Mouse (Mus musculus) frontal cortex, adult (tissue): ENCODE measurements around the gene Actr3b.
"Not testable (repeated sequence)": the region's sequence is repeated elsewhere in the genome, so short reads cannot be mapped to it uniquely, and the experiment has no call there.

Experiments
- ATAC-seq: cut with Nextera tagmentation; 2 replicates; pipeline ENCODE4 v1.9.2; 2017; ENCODE audit warnings: mild to moderate bottlenecking, moderate library complexity, mixed read lengths; ENCODE audit not compliant: low TSS enrichment

The Actr3b gene

DNA sequence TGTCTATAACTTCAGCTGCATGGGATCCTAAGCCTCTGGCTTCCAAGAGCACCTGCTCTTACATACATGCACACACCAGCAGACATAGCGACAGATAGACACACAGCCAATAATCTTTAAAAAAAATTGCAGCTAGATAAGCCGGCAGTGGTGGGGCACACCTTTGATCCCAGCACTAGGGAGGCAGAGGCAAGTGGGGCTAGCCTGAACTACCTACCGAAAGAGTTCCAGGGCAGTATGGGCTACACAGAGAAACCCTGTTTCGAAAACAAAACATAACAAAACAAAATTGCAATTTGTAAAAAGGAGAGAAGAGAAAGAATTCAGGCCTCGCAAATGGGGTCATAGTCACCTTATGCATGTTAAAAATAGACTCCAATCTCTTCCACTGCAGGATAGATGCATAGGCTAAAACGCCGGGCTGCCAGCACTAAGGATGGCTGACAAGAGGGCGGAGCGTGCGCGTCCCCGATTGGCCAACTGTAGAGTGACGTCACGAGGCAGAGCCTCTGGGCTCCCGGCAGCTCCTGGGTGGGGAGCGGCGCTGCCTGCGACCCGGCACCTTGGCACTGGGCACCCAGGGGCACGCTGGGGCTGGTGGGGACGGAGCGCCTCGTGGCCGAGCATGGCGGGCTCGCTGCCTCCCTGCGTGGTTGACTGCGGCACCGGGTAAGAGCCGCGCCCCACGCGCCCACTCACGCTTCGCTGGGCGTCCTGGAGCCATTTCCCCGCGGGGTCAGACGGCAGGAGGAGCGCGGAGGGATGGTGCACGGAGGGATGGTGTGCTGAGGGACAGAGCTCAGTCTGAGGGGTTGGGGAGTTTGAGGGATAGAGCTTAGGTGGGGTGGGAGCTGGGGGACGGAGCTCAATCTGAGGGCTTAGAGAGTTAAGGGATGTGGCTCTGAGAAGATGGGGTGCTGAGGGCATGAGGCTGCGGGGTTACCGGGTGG is at the start of gene Actr3b:
TSS of gene Actr3b (plus strand) at position 538 of the 950 bp plus-strand sequence.
- ATAC-seq: peak; percentile 91

DNA sequence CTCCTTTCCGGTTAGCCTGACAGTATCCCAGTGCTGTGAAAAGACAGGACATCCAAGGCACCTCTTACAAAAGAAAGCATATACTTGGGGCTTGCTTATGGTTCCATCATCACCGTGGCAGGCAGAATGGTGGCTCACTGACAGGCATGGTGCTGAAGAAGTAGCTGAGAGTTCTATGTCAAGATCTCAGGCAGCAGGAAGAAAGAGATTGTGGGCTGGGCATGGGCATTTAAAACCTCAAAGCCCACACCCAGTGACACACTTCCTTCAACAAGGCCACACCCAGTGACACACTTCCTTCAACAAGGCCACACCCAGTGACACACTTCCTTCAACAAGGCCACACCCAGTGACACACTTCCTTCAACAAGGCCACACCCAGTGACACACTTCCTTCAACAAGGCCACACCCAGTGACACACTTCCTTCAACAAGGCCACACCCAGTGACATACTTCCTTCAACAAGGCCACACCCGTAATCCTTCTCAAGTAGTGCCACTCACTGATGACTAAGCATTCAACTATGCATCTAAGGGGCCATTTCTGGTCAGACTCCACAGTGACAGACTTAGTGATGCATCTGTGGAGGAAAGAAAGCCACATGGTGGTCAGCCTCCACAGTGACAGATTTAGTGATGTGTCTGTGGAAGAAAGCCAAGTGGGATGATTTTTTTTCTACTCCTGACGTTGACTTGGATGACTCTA is 46.6 kb upstream of the Actr3b start:
- ATAC-seq: not testable (repeated sequence)

DNA sequence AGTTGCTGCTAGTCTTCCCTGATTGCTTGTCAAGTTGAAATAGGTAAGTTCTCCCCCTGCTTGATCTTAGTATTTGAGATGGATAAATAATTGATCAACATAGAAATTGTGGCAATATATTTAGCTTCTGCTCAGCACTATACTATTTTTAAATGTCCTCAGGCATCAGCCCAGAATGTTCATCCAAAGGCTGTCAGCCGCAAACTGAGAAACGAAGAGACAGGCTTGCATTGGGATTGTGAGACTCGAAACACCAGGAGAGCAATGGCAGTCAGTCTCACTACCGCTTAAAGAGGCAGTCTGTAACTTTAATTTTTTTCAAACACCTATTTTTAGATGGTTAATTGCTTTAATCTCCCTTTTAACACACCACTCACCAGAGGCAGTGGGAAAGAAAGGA is 40.4 kb upstream of the Actr3b start:
- peak; percentile 88 for ATAC-seq

DNA sequence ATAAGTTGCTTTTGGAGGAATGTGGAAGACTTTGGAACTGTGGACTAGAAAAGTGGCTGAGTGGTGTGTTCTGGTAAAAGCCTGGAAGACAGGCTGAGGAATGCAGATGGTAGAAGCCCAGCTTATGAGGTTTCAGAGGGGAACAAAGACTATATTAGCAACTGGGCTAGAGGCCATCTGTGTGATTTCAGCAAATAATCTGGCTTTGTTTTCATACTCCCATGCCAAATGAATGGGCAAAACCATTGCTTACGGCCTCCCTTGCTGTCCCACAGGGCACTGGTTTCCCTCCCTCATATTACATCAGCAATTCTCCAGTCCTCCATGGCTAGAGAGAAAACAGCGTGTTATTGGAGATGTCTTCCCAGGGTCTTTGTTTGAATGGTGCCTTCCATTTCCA is 36.8 kb upstream of the Actr3b start:
- no peak for ATAC-seq

DNA sequence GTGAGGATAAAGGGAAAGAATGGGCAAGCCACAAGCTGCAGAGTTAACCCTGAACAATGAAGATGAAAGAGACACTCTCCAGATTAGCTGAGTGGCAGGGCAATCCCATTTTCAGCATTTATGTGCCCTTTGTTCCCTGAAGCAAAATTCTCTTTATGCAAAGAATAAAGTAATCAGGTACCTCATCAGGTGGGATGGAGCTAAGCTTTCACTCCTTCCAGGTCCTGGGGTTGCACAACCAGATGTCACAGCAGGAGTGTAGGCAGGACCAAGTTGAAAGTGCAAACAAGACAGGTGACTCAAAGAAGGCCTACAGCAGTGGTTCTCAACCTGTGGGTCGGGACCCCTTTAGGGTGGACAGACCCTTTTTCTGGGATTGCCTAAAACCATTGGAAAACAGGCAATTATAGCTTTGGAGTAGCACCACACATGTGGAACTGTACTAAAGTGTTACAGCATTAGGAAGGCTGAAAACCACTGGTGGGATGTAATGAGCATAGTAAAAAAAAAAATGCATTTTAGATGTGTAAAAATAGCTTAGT is 35.6 kb upstream of the Actr3b start:
- ATAC-seq: no peak

DNA sequence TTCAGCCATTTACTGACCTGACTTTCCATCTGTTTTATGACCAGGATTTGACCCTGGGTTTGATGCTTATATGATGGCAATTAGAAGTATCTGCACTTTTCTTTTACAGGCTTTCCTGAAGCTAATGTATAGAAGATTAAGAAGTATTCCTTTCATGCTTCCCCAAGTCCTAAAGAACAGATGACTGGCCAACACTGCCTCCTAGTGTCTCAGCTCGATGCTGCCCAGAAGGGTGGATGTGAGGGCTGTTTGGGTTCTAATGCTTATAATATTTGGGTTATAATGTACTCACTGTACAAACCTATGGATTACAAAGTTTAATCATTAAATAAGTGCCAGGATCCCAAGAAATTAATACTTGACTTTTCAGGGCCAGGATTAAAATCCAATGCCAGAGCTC is 25.5 kb upstream of the Actr3b start:
- ATAC-seq: peak; percentile 66; the same call in 1 of the 2 replicates

DNA sequence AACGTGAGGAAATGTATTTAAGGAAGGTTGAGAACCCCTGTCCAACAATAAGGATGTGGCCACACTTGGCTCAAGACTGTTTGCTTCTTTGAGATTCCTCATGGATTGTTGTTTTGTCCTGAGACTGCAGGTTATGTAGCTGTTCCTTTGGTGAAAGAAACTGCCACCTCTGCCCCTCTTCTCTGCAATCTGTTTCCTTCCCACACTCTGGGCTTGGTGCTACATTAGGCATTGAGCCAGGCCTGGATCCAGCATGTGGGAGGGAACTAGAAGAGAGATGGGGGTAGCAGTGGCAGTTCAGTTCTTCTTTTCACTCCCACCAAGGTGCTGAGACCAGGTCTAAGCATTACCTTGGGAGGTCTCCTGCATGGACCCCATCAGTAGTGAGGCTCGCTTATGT is 23.9 kb upstream of the Actr3b start:
- ATAC-seq: peak; percentile 58

DNA sequence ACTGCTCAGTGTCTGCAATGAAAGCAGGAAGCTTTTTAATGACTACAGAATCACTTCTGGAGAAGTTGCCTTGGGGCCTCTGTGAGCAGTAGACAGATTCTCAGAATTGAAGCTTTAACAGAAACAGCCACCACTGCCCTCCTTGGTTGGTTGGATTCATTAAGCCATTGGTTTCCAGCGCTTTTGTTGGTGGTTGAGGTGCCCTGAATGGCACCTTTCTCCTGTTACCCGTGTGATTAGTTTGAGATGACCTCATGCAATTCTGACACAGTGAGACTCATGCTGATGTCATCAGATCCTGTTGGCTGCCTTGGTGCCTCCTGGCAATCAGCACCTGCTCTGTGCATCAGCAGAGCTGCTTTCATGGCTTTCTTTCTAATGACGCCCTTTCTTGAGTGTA is 21.3 kb upstream of the Actr3b start:
- no peak for ATAC-seq

DNA sequence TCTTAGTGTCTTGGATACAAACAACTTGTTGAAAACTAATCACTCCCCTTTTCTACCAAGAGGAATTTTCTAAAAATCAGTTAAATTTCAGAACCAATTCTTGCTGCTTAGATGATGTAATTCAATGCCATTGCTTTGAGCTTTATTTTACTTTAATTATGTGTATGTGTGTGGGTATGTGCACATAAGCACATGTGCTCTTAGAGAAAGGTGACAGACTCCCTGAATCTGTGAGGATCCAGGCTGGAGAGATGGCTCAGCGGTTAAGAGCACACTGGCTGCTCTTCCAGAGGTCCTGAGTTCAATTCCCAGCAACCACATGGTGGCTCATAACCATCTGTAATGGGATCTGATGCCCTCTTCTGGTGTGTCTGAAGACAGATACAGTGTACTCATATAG is 20.9 kb upstream of the Actr3b start:
- not testable (repeated sequence) for ATAC-seq

DNA sequence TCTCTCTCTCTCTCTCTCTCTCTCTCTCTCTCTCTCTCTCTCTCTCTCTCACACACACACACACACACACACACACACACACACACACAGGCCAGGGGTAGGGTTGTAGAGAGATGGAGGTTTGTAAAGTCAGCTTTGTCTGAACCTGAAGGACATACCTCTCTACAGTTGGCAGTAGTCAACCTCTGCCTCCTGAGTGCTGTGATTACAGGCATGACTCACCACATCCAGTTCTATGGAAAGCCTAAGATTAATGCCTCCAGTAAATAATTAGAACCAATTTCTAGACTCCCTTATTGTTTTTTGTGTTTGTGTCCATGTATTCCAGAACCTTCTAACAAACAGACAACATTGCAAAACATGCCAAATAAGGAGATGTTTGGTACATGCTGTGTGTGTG is 11.9 kb upstream of the Actr3b start:
- ATAC-seq: no peak

DNA sequence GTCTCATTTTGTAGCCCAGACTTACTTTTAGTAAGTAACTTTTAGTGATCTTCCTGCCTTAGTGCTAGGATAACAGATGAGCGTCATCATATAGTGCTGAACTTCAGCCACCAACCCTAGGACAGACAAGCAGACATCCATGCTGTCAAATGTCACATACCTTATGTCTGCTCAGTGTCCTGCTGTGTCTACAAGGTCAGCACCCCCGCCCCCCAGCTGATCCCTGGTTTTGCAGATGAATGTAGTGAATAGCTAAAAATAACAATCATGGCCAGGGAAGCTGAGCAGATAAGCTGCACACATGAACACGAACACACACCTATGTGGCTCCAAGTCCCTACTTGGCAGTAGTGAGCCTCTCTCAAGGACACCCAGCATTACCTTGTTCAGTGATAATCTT is 11.2 kb upstream of the Actr3b start:
- no peak for ATAC-seq

DNA sequence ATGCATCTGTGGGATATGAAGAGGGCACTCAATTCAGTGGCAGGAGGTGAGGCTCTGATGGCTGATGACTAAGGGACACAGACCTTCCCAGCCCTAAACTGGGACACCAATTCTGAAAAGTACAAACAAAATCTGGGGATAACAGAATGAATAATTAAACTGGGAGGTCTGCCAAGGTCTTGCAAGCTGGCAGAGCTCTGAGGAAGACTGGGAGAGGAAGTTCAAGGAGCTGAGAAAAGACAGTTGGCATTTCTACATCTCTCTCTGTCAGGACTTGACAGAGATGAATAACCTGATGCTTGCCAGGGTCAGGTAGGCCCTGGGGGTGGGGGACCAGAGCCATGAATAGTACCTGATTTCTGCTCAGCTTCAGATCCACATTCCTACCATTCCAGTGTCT is 8.2 kb upstream of the Actr3b start:
- no peak for ATAC-seq

DNA sequence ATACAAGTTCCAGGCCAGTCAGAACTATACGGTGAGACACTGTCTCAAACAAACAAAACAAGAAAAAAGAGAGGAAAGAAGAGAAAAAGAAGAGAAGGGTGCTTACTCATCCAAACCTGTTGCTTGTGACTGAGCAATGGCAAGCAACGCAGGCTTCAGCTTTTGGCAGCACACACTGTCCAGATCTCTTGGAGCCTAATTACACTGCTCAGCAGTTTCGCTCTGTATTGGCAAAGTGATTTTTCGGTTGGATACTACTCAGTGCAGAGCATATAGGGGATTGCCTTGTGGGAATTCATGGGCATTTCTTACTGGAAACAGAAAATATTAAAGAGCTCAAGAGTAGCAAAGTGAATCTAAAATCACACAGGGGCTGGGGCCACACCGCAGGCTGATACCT is 6.9 kb upstream of the Actr3b start:
- peak; percentile 56; the same call in 1 of the 2 replicates for ATAC-seq

DNA sequence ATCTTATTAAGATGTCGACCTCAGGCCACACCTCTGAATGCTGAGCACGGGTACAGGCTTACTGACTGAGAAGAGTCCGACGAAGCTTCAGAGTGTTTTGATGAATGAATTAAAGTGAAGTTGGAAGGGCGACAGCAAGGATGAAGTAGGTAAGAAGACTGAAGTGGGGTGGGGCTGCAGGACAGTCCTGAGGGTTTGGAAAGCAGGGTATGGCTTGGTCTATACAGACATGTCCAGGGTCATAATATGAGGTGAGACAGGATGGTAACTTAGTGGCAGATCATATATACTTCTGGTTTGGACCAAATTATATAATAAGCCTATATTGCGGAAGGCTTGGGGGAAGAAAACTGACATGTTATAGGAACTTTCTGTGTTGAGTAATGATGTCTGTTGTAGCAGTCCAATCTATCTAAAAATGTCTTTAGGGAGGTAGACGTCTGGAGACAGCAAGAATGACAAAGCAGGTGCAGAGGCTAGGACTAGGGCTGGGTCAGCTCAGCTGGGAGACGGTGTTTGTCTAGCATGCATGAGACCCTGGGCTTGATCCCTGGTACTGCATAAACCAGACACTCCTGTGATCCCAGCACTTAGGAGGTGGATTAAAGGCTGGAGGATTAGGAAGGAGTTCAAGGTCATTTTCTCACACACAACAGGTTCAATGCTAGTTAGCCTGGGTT is 6.1 kb upstream of the Actr3b start:
- ATAC-seq: no peak

DNA sequence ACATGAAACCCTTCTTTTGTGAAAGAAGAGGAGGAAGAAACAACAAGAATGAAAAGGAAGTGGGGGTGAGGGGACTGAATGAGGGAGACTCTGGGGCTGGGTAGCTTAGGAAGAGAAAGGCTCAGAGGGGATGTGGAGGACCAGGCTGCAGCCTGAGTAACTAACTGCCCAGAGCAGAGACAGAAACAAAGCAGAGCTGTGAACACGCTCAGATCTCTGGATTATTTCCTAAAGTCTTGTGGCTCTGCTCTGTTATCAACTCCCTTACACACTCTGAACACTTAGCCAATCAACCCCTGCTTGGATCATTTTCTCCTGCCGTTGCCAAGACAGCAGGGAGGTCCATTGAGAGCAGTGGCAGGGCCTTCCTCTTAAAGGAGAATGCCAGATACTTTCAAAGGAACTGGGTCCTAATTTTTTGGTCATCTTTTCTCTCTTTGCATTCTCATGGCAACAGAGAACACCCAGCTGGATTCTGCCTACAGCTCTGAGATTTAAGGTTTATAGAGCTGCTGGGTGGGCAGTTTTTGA is 5.5 kb upstream of the Actr3b start:
- peak; percentile 76 for ATAC-seq

DNA sequence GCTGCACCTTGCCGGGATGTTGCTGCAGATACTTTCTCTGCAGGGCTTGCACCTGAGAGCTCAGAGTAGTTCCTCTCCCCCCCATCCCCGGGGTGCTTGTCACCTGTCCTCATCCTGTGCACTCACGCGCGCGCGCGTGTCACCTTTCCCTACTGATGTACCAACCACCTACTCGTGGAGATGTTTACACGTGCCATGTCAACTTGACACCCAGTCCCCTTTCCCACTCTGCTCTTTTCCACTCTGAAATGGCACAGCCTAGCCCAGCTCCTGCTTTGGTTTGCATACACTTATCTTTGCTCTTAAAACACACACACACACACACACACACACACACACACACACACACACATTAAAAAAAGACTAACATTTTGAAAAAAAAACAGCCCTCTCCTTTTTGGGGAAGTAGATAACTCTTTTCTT is 624 bp downstream of the Actr3b start:
- ATAC-seq: peak; percentile 3; the same call in 1 of the 2 replicates

DNA sequence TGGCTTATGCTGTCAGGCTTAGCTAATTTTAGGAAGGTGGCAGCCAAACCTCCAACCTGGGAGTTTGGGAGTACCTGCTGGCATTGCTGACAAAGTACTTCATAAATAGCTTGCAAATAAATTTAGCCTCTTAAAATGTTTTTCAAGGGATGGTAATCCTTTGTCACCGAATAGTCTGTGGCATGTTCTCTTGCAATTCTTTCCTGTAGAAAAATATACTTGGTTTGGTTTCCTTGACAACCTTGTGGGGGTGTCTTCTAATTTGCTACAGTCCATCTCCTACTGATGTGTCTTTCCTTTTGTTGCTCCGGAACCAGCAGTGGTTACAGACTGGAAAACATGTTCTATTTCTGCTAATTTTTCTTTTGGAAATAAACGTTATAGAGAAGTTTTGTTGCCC is 1.1 kb downstream of the Actr3b start:
- ATAC-seq: no peak

DNA sequence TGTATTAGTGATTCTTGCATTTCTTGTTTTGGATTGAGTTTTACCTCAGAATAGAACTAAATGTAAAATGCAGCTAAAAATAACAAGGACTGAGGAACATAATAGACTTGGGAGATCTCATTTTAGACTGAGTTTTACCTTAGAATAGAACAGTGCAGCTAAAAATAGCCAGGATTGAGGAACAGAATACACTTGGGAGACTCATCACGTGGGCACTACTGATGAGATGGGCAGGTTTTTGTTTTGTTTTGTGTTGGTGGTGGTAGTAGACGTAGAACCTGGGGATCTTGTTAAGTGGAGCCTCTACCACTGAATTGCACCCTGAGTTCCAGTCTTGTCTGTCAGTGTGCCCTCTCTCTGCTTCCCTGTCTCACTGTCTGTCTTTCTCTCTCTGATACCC is 2.1 kb downstream of the Actr3b start:
- 0 out of 2 replicates have a peak, but pooled peaks have one; percentile 0 for ATAC-seq

DNA sequence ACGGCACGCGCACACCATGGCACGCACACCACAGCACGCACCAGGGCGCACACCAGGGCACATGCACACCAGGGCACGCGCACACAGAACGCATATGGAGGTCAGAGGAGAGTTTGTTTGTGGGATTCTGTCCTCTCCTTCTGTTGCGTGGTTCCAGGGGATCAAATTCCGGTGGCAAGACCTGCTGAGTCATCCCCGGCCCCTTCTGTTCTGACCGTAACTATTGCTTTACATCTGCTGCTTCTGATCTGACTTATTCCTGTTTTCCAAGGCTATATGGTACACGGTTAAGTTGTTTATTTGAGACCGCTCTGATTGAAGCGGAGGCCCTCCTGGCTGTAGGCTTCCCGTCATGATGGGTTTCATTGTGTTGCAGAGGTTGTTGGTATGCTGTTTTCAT is 9.2 kb downstream of the Actr3b start:
- ATAC-seq: no peak

DNA sequence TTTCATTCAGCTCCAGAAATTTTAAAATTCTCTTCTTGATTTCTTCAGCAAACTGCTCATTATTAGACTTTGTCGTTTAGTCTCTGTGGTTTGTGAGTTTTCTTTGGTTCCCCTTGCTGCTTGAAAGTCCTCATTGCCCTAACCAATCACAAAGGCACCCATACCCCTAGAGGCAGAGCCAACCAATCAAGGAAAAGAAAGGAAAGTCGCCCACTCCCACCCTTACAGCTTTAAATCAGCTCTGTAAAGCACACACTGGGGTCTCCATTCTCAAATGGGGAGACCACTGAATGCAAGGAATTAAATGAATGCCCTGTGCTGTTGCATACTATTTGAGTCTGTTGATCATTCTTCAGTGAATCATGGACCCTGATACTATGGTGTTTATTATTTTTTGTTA is 9.6 kb downstream of the Actr3b start:
- ATAC-seq: no peak

DNA sequence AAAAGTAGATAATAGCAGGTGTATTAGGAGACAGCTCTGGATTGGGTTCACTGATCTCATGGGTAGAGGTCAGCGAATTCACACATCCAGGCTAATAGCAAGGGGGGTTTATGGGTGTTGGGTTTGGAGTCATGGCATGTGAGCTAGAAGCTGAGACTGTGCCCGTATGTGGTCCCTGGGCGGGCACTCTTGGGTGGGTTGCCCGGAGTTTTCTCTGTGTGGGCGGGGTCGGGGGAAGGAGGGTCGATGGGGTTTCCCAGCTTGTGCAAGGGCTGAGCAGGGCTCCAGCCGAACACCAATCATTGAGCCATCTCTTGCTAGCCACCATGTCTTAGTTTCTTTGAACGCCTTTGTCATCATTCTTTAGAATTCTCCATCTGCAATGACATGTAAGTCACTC is 12.7 kb downstream of the Actr3b start:
- no peak for ATAC-seq
